Mouse (Mus musculus): ENCODE measurements at regions not wholly inside any gene's neighbourhood (a gene's known extent, or its start where the extent isn't known, plus 50 kb on each side); places are given as distances from the start of the nearest gene placed in this dataset.
"Not testable (repeated sequence)": the region's sequence is repeated elsewhere in the genome, so short reads cannot be mapped to it uniquely, and the experiment has no call there.

DNA sequence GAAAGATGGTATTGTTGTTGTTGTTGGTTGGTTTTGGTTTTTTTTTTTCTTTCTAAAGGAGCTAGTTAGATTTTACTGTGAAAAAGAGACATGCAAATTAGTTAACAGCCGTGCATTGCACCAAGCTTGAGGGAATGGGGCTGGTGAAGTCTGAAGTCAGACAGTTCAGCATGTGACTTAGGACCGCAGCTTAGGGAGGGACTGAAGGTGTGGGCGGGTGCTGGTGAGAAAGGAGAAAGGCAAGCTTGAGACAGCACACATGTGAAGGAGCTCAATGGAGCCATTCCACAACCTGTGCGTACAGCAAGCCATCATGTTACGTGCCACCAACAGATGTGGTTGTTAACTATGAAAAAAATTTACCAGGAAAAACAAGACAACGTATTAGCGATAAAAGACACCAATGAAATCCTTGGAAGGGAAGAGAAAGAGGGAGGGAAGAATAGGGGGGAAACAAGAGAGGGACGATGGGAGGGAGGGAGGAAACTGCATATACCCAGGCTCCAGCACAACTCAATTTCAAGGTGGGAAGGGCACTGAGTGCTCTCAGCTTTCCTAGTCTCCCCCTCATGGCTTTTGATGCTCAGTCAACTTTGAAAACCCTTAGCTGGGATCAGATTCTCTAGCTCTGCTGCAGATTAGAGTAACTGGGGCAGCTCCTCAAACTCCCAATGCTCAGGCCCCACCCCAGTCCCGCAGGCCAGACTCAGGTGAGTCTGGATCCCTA, 218.1 kb upstream of the Btg1 start:
- no peaks in the 10 kb centered on the region for H3K9me3 ChIP-seq
- H3K4me1 ChIP-seq: peaks cover 6% of the 10 kb centered on the region
- no peak overlapping the region for H3K27ac ChIP-seq
- no peaks in the 10 kb centered on the region for H3K36me3 ChIP-seq
- no peak overlapping the region for H3K4me3 ChIP-seq
- DNase-seq (ENCODE audit: low spot score): no peak
- WGBS: 85% methylated on average over 9 of the region's 9 CpGs
- H3K27me3 ChIP-seq (ENCODE audit: insufficient read depth, poor library complexity, severe bottlenecking): no peaks in the 10 kb centered on the region

DNA sequence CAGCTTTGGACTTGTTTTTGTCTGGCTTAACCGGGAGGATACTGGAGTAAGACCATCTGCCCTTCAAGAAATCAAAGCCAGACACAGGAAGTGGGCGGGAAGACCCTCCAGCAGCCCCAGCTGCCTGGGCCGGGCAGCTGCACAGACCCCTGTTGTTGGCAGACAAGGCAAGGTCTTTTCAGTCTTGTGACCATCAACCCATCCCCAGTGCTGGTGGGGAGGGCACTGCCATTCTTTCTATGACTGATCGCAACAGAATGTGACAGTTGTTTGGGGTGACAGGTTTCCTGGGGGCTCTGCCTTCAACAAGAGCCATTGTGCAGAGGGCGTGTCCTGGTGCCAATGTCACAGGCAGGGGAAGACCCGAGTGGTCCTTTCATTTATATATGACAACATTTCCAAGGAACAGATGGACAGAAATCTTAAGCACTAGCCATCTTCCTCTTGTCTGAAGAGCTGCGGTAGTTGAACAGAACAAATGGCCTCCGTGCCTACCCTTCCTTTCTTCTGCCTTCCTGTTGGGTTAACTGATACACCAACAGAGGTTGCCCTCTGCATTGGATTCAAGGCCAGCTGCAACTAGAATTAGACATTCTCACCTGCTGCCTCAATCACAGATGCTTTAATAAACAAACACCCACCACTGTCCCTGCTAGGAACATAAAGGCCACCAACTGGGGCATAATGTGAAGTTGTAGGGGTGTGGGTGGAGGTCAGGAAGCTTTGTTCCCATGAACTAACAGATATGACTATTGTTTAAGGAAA, 217.0 kb upstream of the Btg1 start:
- Histone ChIP-seq H3K36me3 (no peaks in the 10 kb centered on the region), H3K4me3 (no peak overlapping the region), H3K4me1 (peaks cover 6% of the 10 kb centered on the region), H3K27me3 (ENCODE audit: insufficient read depth, poor library complexity, severe bottlenecking) (no peaks in the 10 kb centered on the region), H3K27ac (no peak overlapping the region), H3K9me3 (no peaks in the 10 kb centered on the region)
- DNase-seq (ENCODE audit: low spot score): no peak
- 62% methylated on average over 8 of the region's 8 CpGs for WGBS

DNA sequence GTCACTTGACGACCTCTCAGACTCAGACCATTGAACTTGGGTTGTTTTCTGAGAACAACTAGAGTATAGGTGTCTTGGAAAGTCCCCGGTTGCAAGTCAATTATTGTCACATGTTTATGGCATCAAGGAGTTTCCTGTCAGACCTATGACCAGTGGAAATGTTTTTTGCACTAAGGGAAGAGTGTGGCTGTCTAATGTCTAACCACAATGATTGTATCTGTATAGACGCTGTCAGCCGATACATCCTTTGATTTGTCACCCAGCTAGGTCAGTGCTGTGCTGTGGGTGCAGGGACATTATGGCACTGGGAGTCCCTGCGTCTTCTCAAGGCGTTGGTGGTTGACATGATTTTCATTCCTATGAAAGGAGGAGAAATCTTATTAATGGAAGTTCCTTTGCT, 216.0 kb upstream of the Btg1 start:
- Histone ChIP-seq H3K9me3 (no peaks in the 10 kb centered on the region), H3K27me3 (ENCODE audit: insufficient read depth, poor library complexity, severe bottlenecking) (no peaks in the 10 kb centered on the region), H3K4me1 (peaks cover 6% of the 10 kb centered on the region), H3K4me3 (no peak overlapping the region), H3K36me3 (no peaks in the 10 kb centered on the region), H3K27ac (no peak overlapping the region)
- WGBS: 91% methylated on average over 6 of the region's 6 CpGs
- DNase-seq (ENCODE audit: low spot score): no peak

- 79% methylated on average over 5 of the region's 5 CpGs for WGBS
- DNase-seq (ENCODE audit: low spot score): no peak
- Histone ChIP-seq H3K4me3 (no peak overlapping the region), H3K36me3 (no peaks in the 10 kb centered on the region), H3K9me3 (no peaks in the 10 kb centered on the region), H3K4me1 (no peaks in the 10 kb centered on the region), H3K27me3 (ENCODE audit: insufficient read depth, poor library complexity, severe bottlenecking) (no peaks in the 10 kb centered on the region), H3K27ac (no peak overlapping the region)
Observed at GRCm38 (mm10) chr10:96406306-96406705, 210.5 kb upstream of the Btg1 start.

GRCm38 (mm10) chr10:96407846-96408245, 209.0 kb upstream of the Btg1 start:
- Histone ChIP-seq H3K9me3 (no peaks in the 10 kb centered on the region), H3K27me3 (ENCODE audit: insufficient read depth, poor library complexity, severe bottlenecking) (no peaks in the 10 kb centered on the region), H3K4me1 (no peaks in the 10 kb centered on the region), H3K36me3 (no peaks in the 10 kb centered on the region), H3K4me3 (no peak overlapping the region), H3K27ac (no peak overlapping the region)
- 58% methylated on average over 3 of the region's 3 CpGs for WGBS
- no peak for DNase-seq (ENCODE audit: low spot score)

DNA sequence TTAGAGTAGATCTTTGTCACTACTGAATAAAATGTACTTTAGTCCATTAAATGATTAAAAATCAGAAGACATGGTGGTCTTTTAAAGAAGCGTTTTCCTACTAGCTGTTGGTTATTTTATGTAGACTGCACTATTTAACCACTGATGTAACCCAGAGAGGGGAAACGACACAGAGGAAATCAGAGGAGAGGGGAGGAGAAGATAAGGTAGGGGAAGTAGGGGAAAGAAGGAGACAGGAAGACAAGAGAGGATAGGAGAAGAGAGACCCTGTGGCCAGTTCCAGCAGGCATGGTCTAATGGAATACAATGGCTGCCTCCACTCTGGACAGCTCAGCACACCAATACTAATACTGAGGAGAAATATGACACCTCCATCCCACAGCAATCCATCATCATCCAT, 208.6 kb upstream of the Btg1 start:
- no peak overlapping the region for H3K4me3 ChIP-seq
- no peaks in the 10 kb centered on the region for H3K9me3 ChIP-seq
- H3K27ac ChIP-seq: no peak overlapping the region
- H3K27me3 ChIP-seq (ENCODE audit: insufficient read depth, poor library complexity, severe bottlenecking): no peaks in the 10 kb centered on the region
- H3K36me3 ChIP-seq: no peaks in the 10 kb centered on the region
- 53% methylated on average over 2 of the region's 2 CpGs for WGBS
- no peak for DNase-seq (ENCODE audit: low spot score)
- no peaks in the 10 kb centered on the region for H3K4me1 ChIP-seq

GRCm38 (mm10) chr10:96410028-96410427, 206.8 kb upstream of the Btg1 start:
- no peaks in the 10 kb centered on the region for H3K36me3 ChIP-seq
- H3K4me1 ChIP-seq: no peaks in the 10 kb centered on the region
- no peak for DNase-seq (ENCODE audit: low spot score)
- no peak overlapping the region for H3K4me3 ChIP-seq
- no peaks in the 10 kb centered on the region for H3K9me3 ChIP-seq
- H3K27ac ChIP-seq: no peak overlapping the region
- WGBS: 81% methylated on average over 6 of the region's 6 CpGs
- no peaks in the 10 kb centered on the region for H3K27me3 ChIP-seq (ENCODE audit: insufficient read depth, poor library complexity, severe bottlenecking)

DNA sequence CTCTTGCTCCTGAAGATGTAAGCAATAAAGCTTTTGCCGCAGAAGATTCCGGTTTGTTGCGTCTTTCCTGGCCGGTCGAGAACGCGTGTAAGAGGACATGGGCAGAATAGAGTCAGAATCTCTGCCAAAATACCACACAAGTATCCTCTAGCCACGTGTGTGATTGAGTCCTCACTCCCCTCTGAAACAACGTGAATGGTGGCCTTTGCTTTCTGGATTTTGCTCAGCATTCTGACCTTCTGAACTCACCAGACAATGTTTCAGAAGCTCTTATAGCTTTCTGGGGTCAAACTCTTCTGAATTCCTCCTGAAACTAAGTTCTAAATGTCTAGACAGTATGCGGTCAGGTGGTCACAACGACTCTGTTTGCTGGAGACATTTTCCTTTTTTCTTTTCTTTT, 202.0 kb upstream of the Btg1 start:
- WGBS: 91% methylated on average over 11 of the region's 11 CpGs
- no peak overlapping the region for H3K27ac ChIP-seq
- H3K36me3 ChIP-seq: no peaks in the 10 kb centered on the region
- H3K4me3 ChIP-seq: no peak overlapping the region
- H3K27me3 ChIP-seq (ENCODE audit: insufficient read depth, poor library complexity, severe bottlenecking): no peaks in the 10 kb centered on the region
- DNase-seq (ENCODE audit: low spot score): no peak
- no peaks in the 10 kb centered on the region for H3K4me1 ChIP-seq
- H3K9me3 ChIP-seq: no peaks in the 10 kb centered on the region

- 89% methylated on average over 2 of the region's 2 CpGs for WGBS
- not testable (repeated sequence) for H3K9me3 ChIP-seq; H3K36me3 ChIP-seq; H3K27me3 ChIP-seq (ENCODE audit: insufficient read depth, poor library complexity, severe bottlenecking); H3K4me1 ChIP-seq; H3K27ac ChIP-seq; DNase-seq (ENCODE audit: low spot score); H3K4me3 ChIP-seq
Observed at GRCm38 (mm10) chr10:96421506-96421905, 195.3 kb upstream of the Btg1 start.

DNA sequence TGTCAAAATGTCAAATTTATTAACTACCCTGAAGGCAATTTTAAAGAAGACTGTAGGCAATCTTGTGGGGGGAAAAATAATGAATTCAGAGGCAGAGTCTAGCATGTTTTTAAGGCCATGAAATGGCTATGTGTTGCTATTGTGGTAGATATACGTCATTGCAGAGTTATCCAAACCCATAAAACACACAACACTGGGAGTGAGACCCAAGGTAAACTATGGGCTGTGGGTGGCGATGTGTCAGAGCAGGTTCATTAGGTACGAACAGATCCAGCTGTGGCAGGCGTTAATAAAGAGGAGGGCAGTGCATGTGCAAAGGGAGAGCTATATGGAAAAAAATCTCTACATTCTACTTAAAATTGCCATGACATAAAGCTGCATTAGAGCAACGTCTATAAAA, 189.4 kb upstream of the Btg1 start:
- DNase-seq (ENCODE audit: low spot score): no peak
- no peaks in the 10 kb centered on the region for H3K9me3 ChIP-seq
- H3K4me3 ChIP-seq: no peak overlapping the region
- WGBS: 89% methylated on average over 5 of the region's 5 CpGs
- no peaks in the 10 kb centered on the region for H3K4me1 ChIP-seq
- H3K36me3 ChIP-seq: no peaks in the 10 kb centered on the region
- H3K27me3 ChIP-seq (ENCODE audit: insufficient read depth, poor library complexity, severe bottlenecking): no peaks in the 10 kb centered on the region
- no peak overlapping the region for H3K27ac ChIP-seq

DNA sequence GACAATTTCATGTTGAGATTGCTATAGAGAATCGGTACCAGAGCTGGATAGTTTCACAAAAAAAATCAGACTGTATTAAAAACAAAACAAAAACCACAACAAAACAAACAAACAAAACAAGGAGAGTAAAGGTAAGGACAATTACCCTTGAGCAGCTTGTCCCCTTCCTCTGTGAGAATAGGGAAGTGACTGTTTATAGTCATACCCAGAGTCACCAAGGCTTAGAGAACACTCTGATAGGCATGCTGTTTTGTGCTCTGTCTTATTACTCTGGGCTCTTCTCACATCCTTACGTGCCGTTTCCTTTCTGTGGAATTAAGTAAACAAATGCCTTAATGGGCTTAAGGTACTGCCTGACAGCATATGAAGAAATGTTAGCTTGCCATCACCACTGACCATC, 186.7 kb upstream of the Btg1 start:
- 75% methylated on average over 3 of the region's 3 CpGs for WGBS
- Histone ChIP-seq H3K9me3 (no peaks in the 10 kb centered on the region), H3K4me1 (no peaks in the 10 kb centered on the region), H3K27me3 (ENCODE audit: insufficient read depth, poor library complexity, severe bottlenecking) (no peaks in the 10 kb centered on the region), H3K27ac (no peak overlapping the region), H3K36me3 (no peaks in the 10 kb centered on the region), H3K4me3 (no peak overlapping the region)
- DNase-seq (ENCODE audit: low spot score): no peak

DNA sequence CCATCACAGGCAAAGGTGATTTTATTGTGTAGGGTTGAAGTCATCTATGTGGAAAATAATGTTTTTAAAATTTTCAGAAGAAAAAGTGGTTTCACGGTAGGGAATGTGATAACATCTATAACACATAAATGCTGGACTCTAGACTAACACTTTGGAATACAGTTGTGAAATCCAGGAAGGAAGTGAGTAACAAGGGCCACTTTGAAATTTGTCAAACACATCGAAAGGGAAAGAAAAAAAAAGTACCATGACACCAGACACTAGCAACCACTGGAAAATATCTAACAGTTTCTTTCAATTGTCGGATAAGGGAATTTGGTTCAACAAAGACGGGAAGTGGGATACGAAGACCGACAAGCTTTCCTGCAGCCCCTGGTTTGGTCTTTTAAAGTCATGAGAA, 181.7 kb upstream of the Btg1 start:
- Histone ChIP-seq H3K27ac (0 out of 2 replicates have a peak overlapping the region, but pooled peaks have one; percentile 22), H3K9me3 (no peaks in the 10 kb centered on the region), H3K27me3 (ENCODE audit: insufficient read depth, poor library complexity, severe bottlenecking) (no peaks in the 10 kb centered on the region), H3K4me3 (no peak overlapping the region), H3K36me3 (no peaks in the 10 kb centered on the region), H3K4me1 (peaks cover 8% of the 10 kb centered on the region; the same call in 1 of the 2 replicates)
- no peak for DNase-seq (ENCODE audit: low spot score)
- WGBS: 64% methylated on average over 6 of the region's 6 CpGs

DNA sequence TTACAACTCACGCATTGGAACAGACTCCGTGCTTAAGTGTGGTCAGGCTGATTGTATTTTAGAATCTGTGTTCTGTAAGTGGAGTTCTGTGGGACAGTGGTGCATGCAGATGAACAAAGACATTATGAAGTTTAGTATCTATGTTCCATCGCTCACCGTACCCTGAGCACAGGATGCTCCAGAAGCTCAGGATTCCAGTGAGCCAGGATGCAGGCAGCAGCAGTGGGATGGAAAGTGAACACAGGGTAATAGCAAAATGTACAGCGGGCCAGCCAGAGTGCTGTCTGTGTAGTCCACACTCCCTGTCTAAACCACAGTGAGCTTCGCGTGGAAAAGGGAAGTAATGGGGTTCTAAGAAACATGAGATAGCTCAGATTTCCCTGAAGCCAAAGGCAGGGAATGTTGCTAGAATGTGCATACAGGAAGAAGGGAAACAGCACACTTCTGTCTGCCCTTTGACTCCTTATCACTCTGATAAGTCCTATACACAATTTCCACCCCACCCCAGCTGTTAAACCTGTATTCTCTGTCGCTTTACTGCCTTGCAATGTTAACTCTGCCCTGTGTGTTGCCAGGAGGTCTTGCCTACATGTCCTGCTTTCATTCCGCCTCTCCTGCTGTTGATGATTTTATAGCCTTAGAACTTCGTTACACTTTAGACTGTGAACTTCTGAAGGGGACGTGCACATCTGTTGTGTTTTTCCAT, 178.3 kb upstream of the Btg1 start:
- Histone ChIP-seq H3K36me3 (no peaks in the 10 kb centered on the region), H3K27ac (no peak overlapping the region), H3K4me3 (no peak overlapping the region), H3K4me1 (peaks cover 8% of the 10 kb centered on the region; the same call in 1 of the 2 replicates), H3K9me3 (no peaks in the 10 kb centered on the region), H3K27me3 (ENCODE audit: insufficient read depth, poor library complexity, severe bottlenecking) (no peaks in the 10 kb centered on the region)
- WGBS: 69% methylated on average over 11 of the region's 11 CpGs
- DNase-seq (ENCODE audit: low spot score): no peak
